Mouse (Mus musculus): ENCODE data around the gene Gp1ba. TPM values are rescaled to one million over a fixed set of nuclear protein-coding genes. Genes with fewer than 3 reads are reported as not detected.

The Gp1ba gene
- polyA plus RNA-seq, 1 experiment = 30.8 TPM

GRCm38 (mm10) chr11:70655571-70656455, 16.9 kb downstream of the Gp1ba start:
- no peak for TF ChIP-seq GATA1 (IDR thresholded peaks at IDR 0.05; ENCODE audit: low read length)

- no peak for TF ChIP-seq GATA1 (IDR thresholded peaks at IDR 0.05; ENCODE audit: low read length)
Observed at GRCm38 (mm10) chr11:70656456-70656927, 17.6 kb downstream of the Gp1ba start.

- TF ChIP-seq GATA1 (IDR thresholded peaks at IDR 0.05; ENCODE audit: low read length) = no peak
Observed at GRCm38 (mm10) chr11:70656964-70657363, 18.0 kb downstream of the Gp1ba start, which contains the start of gene Eno3. Gene Eno3, plus strand, starts transcription at chr11:70657202.

GRCm38 (mm10) chr11:70657573-70657972, 18.7 kb downstream of the Gp1ba start:
- TF ChIP-seq GATA1 (IDR thresholded peaks at IDR 0.05; ENCODE audit: low read length) = no peak

GRCm38 (mm10) chr11:70657991-70658390, 19.1 kb downstream of the Gp1ba start:
- no peak for TF ChIP-seq GATA1 (IDR thresholded peaks at IDR 0.05; ENCODE audit: low read length)

- TF ChIP-seq GATA1 (IDR thresholded peaks at IDR 0.05; ENCODE audit: low read length) = no peak
Observed at GRCm38 (mm10) chr11:70658521-70658920, 19.6 kb downstream of the Gp1ba start.

GRCm38 (mm10) chr11:70658942-70659341, 20.0 kb downstream of the Gp1ba start:
- no peak for TF ChIP-seq GATA1 (IDR thresholded peaks at IDR 0.05; ENCODE audit: low read length)

GRCm38 (mm10) chr11:70660571-70660970, 21.6 kb downstream of the Gp1ba start:
- TF ChIP-seq GATA1 (IDR thresholded peaks at IDR 0.05; ENCODE audit: low read length) = no peak

GRCm38 (mm10) chr11:70663101-70663500, 24.2 kb downstream of the Gp1ba start:
- TF ChIP-seq GATA1 (IDR thresholded peaks at IDR 0.05; ENCODE audit: low read length) = no peak

GRCm38 (mm10) chr11:70663957-70664356, 25.0 kb downstream of the Gp1ba start:
- TF ChIP-seq GATA1 (IDR thresholded peaks at IDR 0.05; ENCODE audit: low read length) = no peak

- TF ChIP-seq GATA1 (IDR thresholded peaks at IDR 0.05; ENCODE audit: low read length) = no peak
Observed at GRCm38 (mm10) chr11:70664741-70665140, 25.8 kb downstream of the Gp1ba start.

- no peak for TF ChIP-seq GATA1 (IDR thresholded peaks at IDR 0.05; ENCODE audit: low read length)
Observed at GRCm38 (mm10) chr11:70666687-70667086, 27.8 kb downstream of the Gp1ba start.

- no peak for TF ChIP-seq GATA1 (IDR thresholded peaks at IDR 0.05; ENCODE audit: low read length)
Observed at GRCm38 (mm10) chr11:70667271-70668150, 28.6 kb downstream of the Gp1ba start.

- no peak for TF ChIP-seq GATA1 (IDR thresholded peaks at IDR 0.05; ENCODE audit: low read length)
Observed at GRCm38 (mm10) chr11:70668335-70668770, 29.4 kb downstream of the Gp1ba start.

- TF ChIP-seq GATA1 (IDR thresholded peaks at IDR 0.05; ENCODE audit: low read length) = no peak
Observed at GRCm38 (mm10) chr11:70668771-70669505, 30.0 kb downstream of the Gp1ba start, which contains the start of gene Spag7. Gene Spag7, minus strand, starts transcription at chr11:70669416.
